Mouse (Mus musculus) intestine, postnatal 0 days (tissue): ENCODE measurements around the gene Dmap1. TPM values are rescaled to one million over a fixed set of nuclear protein-coding genes. Genes with fewer than 3 reads are reported as not detected.
A peak's percentile ranks its signal among the peaks of the same experiment; 100 is the strongest.

Experiments
- ATAC-seq: fragments of 200-750 bp; cut with Nextera tagmentation; 2 replicates; pipeline ENCODE4 v1.8.0; 2017; ENCODE audit warnings: mild to moderate bottlenecking, moderate TSS enrichment, moderate library complexity
- H3K27ac ChIP-seq: fragments of 300-500 bp; sonication (generic); 2 replicates; pipeline ENCODE4 v1.5.1; 2014; ENCODE audit warnings: mild to moderate bottlenecking, low read depth, low read length, moderate library complexity
- H3K27me3 ChIP-seq: fragments of 300-500 bp; sonication (generic); replicated peaks from 2 replicates; pipeline ENCODE4 v1.6.1; 2014; ENCODE audit warnings: low read length, mixed read lengths; ENCODE audit not compliant: control insufficient read depth, insufficient read depth
- H3K36me3 ChIP-seq: fragments of 300-500 bp; sonication (generic); 2 replicates; pipeline ENCODE4 v1.6.1; 2014; ENCODE audit warnings: mild to moderate bottlenecking, moderate library complexity; ENCODE audit not compliant: control insufficient read depth, insufficient read depth
- H3K4me1 ChIP-seq: fragments of 300-500 bp; sonication (generic); replicated peaks from 2 replicates; pipeline ENCODE4 v1.6.1; 2014; ENCODE audit warnings: antibody characterized with exemption, low read length, mixed read lengths; ENCODE audit not compliant: control insufficient read depth, insufficient read depth
- H3K4me2 ChIP-seq: fragments of 300-500 bp; sonication (generic); replicated peaks from 2 replicates; pipeline ENCODE4 v1.6.1; 2014; ENCODE audit warnings: low read depth, mild to moderate bottlenecking, moderate library complexity
- H3K4me3 ChIP-seq: fragments of 300-500 bp; sonication (generic); 2 replicates; pipeline ENCODE4 v1.5.1; 2014; ENCODE audit warnings: low read depth, low read length
- H3K9ac ChIP-seq: fragments of 300-500 bp; sonication (generic); 2 replicates; pipeline ENCODE4 v1.6.1; 2014; ENCODE audit warnings: mild to moderate bottlenecking, low read depth, low read length
- H3K9me3 ChIP-seq: fragments of 300-500 bp; sonication (generic); 2 replicates; pipeline ENCODE4 v1.6.1; 2016; ENCODE audit warnings: mixed run types; ENCODE audit not compliant: control insufficient read depth
- CTCF ChIP-seq: sonication (generic); IDR thresholded peaks from 2 replicates; pipeline ENCODE4 v1.5.1; 2016; ENCODE audit warnings: low read depth, mild to moderate bottlenecking, control low read depth, antibody characterized with exemption, moderate library complexity
- WGBS: fragments of 180-500 bp; shearing (Covaris S2); extraction: QIAGEN DNeasy Blood & Tissue Kit; methylation state at CpG from one replicate; pipeline ENCODE4 v1.1.7; 2014; 5-methylcytosine and 5-hydroxymethylcytosine counted together
- polyA plus RNA-seq: library from polyadenylated mRNA; unstranded; fragments of >200 nt; fragmentation: Nextera tagmentation; extraction: Ambion mirVana; gene quantifications from 2 replicates; pipeline ENCODE4 v1.2.1, GENCODE M21; 2015

The Dmap1 gene
- polyA plus RNA-seq, 1 experiment from 2014 or later = 22.7 TPM

GRCm38 (mm10) chr4:117686354-117686753 lies 4.3 kb upstream of the Dmap1 start:
- no peak for TF ChIP-seq CTCF
- WGBS = 79% methylated on average over 4 of the region's 4 CpGs
- H3K4me2 ChIP-seq = no peak overlapping the region
- no peaks in the 10 kb centered on the region for H3K27me3 ChIP-seq
- ATAC-seq = no peak
- H3K27ac ChIP-seq = no peak overlapping the region
- H3K9me3 ChIP-seq = no peaks in the 10 kb centered on the region
- no peaks in the 10 kb centered on the region for H3K36me3 ChIP-seq
- H3K4me1 ChIP-seq = no peaks in the 10 kb centered on the region
- H3K9ac ChIP-seq = no peak overlapping the region
- H3K4me3 ChIP-seq = no peak overlapping the region

- Histone ChIP-seq H3K9me3 (no peaks in the 10 kb centered on the region), H3K9ac (no peak overlapping the region), H3K27me3 (no peaks in the 10 kb centered on the region), H3K4me1 (no peaks in the 10 kb centered on the region), H3K36me3 (peaks cover 19% of the 10 kb centered on the region), H3K4me2 (0 out of 2 replicates have a peak overlapping the region, but pooled peaks have one; percentile 91), H3K4me3 (no peak overlapping the region), H3K27ac (no peak overlapping the region)
- ATAC-seq = no peak
- no peak for TF ChIP-seq CTCF
- 45% methylated on average over 6 of the region's 6 CpGs for WGBS
Measured at GRCm38 (mm10) chr4:117683048-117683768, 1.1 kb upstream of the Dmap1 start.

- Histone ChIP-seq H3K27ac (no peak overlapping the region), H3K27me3 (no peaks in the 10 kb centered on the region), H3K9me3 (no peaks in the 10 kb centered on the region), H3K9ac (peak overlapping the region; percentile 51; the same call in 1 of the 2 replicates), H3K4me2 (peak overlapping the region; percentile 91), H3K4me3 (peak overlapping the region; percentile 71), H3K36me3 (peaks cover 24% of the 10 kb centered on the region), H3K4me1 (no peaks in the 10 kb centered on the region)
- no peak for TF ChIP-seq CTCF
- no peak for ATAC-seq
Measured at GRCm38 (mm10) chr4:117682463-117682862, 390 bp upstream of the Dmap1 start.

GRCm38 (mm10) chr4:117680963-117681362 lies 1.1 kb downstream of the Dmap1 start:
- Histone ChIP-seq H3K9ac (peak overlapping the region; percentile 51; the same call in 1 of the 2 replicates), H3K4me3 (peak overlapping the region; percentile 71), H3K36me3 (peaks cover 36% of the 10 kb centered on the region), H3K4me1 (no peaks in the 10 kb centered on the region), H3K27me3 (no peaks in the 10 kb centered on the region), H3K9me3 (no peaks in the 10 kb centered on the region), H3K4me2 (peak overlapping the region; percentile 91), H3K27ac (no peak overlapping the region)
- 62% methylated on average over 6 of the region's 6 CpGs for WGBS
- ATAC-seq = no peak
- peak; percentile 63 for TF ChIP-seq CTCF

- Histone ChIP-seq H3K36me3 (peaks cover 72% of the 10 kb centered on the region), H3K9ac (no peak overlapping the region), H3K27ac (no peak overlapping the region), H3K4me2 (no peak overlapping the region), H3K4me1 (no peaks in the 10 kb centered on the region), H3K27me3 (no peaks in the 10 kb centered on the region), H3K9me3 (no peaks in the 10 kb centered on the region), H3K4me3 (no peak overlapping the region)
- no peak; the same call in 1 of the 2 replicates for ATAC-seq
- TF ChIP-seq CTCF = peak; percentile 95
- 9% methylated on average over 3 of the region's 3 CpGs for WGBS
Measured at GRCm38 (mm10) chr4:117676903-117677302, 5.2 kb downstream of the Dmap1 start.

GRCm38 (mm10) chr4:117673901-117674300 lies 8.2 kb downstream of the Dmap1 start:
- H3K27me3 ChIP-seq = no peaks in the 10 kb centered on the region
- WGBS = 87% methylated on average over 3 of the region's 3 CpGs
- H3K27ac ChIP-seq = no peak overlapping the region
- H3K36me3 ChIP-seq = peaks cover 63% of the 10 kb centered on the region
- no peaks in the 10 kb centered on the region for H3K4me1 ChIP-seq
- ATAC-seq = no peak
- no peak for TF ChIP-seq CTCF
- no peak overlapping the region for H3K9ac ChIP-seq
- no peak overlapping the region for H3K4me3 ChIP-seq
- H3K9me3 ChIP-seq = no peaks in the 10 kb centered on the region
- H3K4me2 ChIP-seq = no peak overlapping the region
